Mouse (Mus musculus) ES-Bruce4 (cell line): ENCODE results near the gene Zfp672.
A peak's percentile ranks its signal among the peaks of the same experiment; 100 is the strongest.

ENCODE experiments used
- CTCF ChIP-seq: IDR thresholded peaks from one replicate; pipeline ENCODE4 v1.8.1; 2011; ENCODE audit warnings: low read depth, low read length
- POLR2A ChIP-seq: IDR thresholded peaks from one replicate; pipeline ENCODE4 v1.8.1; 2011; ENCODE audit warnings: low read length; ENCODE audit not compliant: insufficient read depth

GRCm38 (mm10) chr11:58307411-58308080 is 22.6 kb downstream of the Zfp672 start:
- TF ChIP-seq POLR2A (no peak), CTCF (peak; percentile 23)
